Mouse (Mus musculus): ENCODE measurements around the gene Rnf19b.

DNA sequence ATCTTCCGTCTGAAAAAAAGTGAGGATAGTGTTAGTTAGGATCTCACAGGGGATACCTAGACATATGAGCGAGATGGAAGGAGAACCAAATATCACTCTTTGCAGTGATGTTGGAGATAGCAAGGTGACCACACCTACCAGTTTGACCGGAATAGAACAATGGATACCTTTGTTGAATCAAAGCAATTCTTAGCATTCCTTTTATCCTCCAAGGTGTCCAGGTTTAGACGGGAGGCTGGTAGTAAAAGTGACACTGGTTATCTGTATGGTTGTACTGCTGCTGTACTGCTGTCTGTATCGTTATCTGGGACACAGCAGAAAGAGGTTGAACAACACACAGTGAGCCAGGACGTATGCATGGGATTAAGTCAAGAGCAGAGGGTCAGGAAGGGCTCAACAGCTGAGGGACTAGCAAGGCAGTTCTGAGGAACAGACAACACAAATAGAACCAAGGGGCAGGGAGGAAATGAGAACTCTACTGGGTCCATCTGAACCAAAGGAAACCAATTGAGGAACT is 7.1 kb upstream of the Rnf19b start:
- TF ChIP-seq CTCF (IDR thresholded peaks at IDR 0.05; ENCODE audit: low read depth, low read length): no peak
- no peak for TF ChIP-seq GATA1 (IDR thresholded peaks at IDR 0.05; ENCODE audit: borderline replicate concordance, low read length)
